Mouse (Mus musculus): Measurements from ENCODE around the gene Pdpr.
"Not testable (repeated sequence)": the region's sequence is repeated elsewhere in the genome, so short reads cannot be mapped to it uniquely, and the experiment has no call there.

The Pdpr gene

GRCm38 (mm10) chr8:111091706-111092105, 2.7 kb upstream of the Pdpr start:
- DNase-seq, result no peak

DNA sequence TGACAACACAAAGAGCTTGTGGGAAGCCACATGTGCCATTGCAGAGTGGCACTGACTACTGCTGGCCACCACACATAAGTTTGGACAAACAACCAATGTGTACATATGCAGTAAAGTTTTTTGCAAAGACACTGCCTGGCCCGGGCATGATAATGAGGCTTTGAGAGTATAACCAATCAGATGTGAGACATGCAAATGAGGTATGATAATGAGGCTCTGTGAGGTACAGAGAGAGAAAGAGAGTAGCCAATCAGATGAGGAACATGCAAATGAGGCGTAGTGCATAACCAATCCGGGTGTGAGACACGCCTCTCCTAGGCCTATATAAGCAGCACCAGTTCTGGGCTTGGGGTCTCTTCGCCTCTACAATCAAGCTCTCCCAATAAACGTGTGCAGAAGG, 2.1 kb upstream of the Pdpr start, which contains the start of gene Clec18a:
TSS of gene Clec18a (minus strand) at position 101 of the 400 bp plus-strand sequence.
- DNase-seq, result not testable (repeated sequence)

- peak; percentile 5 to 40 for DNase-seq
Measured at GRCm38 (mm10) chr8:111094719-111095302, 381 bp downstream of the Pdpr start.

DNA sequence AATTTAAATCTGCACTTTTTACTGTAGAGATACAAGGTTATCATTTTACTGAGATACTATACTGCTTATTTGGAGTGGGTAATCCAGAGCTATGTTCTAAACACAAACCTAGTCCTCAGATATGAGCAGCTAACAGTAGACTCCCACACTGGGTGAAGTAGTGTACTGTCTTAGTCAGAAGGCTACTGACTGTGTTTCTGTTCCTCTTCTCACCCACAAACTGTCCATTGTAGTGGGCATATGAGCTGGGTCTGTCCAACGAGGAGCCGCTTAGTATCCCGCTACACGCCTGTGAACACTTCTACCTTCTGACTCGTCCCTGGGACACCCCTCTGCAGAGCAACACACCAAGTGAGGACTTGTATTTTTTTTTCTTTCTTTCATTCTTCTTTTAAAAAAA, 20.5 kb downstream of the Pdpr start:
- no peak for DNase-seq

- DNase-seq, result no peak
Measured at GRCm38 (mm10) chr8:111119481-111119880, 25.1 kb downstream of the Pdpr start.

GRCm38 (mm10) chr8:111130756-111131155, 36.3 kb downstream of the Pdpr start:
- no peak for DNase-seq

DNA sequence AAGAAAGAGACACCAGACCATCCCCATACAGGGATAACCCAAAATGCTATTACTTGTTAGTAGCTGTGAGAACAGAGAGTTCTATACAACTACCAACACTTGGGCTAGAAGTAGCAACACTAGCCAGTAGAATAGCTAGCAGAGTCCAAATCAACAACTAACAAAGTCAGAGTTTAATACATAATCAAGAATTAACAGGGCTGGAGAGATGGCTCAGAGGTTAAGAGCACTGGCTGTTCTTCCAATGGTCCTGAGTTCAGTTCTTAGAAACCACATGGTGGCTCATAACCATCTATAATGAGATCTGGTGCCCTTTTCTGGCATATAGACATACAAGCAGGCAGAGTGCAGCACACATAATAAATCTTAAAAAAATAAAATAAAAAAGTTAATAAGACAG, 48.1 kb downstream of the Pdpr start:
- no peak for DNase-seq

- DNase-seq, result peak; percentile 18 to 57
Measured at GRCm38 (mm10) chr8:111144901-111145459, 50.5 kb downstream of the Pdpr start.

- peak; percentile 96 to 98 for DNase-seq
Measured at GRCm38 (mm10) chr8:111145460-111146012, 51.1 kb downstream of the Pdpr start.

DNA sequence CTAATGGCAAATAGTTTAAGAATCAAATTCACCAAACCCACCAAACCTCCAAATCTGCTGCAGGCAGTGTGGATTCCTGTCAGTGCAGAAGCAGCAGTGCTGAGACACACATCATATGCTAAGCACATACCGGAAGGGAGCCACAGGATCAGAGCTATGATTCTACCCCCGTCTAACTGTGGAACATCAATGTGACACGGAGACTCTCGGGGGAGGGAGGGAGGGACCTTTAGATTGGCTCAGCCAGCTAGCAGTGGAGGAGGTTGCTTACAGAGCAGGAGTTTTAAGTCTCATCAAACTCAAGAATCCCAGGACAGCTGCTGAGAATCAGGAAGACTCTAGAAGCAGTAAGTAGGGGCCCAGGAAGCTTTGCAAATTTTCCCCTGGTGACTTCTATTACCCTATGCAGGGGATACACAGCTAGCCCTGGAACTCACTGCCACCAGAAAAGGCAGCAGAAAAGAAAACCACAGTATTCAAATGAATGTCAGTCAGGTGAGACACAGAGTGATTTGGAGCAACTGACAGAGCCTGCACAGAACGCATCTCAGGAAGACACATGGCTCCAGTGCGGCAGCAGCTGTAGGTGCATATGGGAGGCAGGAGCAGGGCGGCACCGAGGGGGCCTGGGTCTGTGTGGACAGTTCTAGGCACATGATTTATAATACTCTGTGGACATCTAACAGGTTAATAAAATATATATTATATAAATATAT, 61.4 kb downstream of the Pdpr start:
- no peak for DNase-seq

- DNase-seq, result peak; percentile 72 to 79
Measured at GRCm38 (mm10) chr8:111157617-111158016, 63.2 kb downstream of the Pdpr start.

DNA sequence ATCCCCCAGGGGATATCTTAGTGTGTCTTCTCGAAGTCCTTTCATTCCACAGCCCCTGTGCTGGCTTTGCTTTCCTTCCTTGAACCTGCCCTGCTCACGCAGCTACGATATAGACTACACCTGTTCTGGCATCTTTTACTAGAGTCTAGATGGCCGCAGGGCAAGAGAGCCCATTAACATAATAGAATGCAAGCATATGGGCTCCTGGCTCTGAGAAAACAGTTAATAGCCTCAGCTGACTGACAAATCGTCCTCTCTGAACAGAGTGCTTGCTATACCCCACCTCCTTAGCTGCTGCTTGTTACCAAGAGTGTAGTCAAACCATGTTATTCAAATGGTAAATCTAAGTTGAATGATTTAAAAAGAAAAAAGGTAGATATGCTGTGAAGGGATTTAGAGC, 77.2 kb downstream of the Pdpr start:
- peak in 1 of 2 experiments; percentile 43 for DNase-seq

GRCm38 (mm10) chr8:111185472-111185947, 91.1 kb downstream of the Pdpr start:
- peak; percentile 86 to 87 for DNase-seq
